ENCODE assay signal across 9 mouse cellular contexts in the genomic region with DNA sequence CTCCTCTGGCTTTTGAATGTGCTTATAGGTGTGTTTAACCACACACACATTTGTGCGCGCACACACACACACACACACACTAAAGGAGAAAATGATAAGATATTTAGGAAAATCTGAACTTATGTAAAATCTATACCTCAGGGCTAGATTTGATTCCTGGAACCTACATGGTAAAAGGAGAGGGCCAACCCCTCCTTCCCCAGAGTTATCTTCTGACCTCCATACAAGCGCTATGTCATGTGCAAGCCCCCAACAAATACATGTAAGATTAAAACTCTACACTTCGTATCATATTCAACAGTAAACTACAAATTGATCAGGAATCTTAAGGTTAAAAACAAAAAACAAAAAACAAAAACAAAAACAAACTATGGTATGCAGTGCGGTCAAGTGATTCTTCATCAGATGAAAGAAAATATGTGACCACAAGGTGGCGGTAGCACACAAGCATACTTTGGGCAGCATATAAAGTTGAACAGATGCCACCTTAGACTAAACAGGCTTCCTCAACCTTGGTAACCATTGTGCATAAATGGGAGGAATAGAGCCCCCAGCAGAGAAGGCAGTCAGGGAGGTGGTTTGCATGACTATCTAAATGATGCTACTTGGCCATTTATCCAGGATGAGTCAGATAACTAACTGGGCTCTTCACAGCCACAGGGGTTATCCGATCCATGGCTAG. TPM values are rescaled to one million over a fixed set of nuclear protein-coding genes. Genes with fewer than 3 reads are reported as not detected.
A peak's percentile ranks its signal among the peaks of the same experiment; 100 is the strongest.
DNase-seq lines count a peak whose midpoint lies in the region; ATAC-seq lines count a peak whose summit lies in the region.
"Had no signal": no experiment of that assay in that cellular context is flagged by ENCODE, and none has a peak within 500 bp of the region (broad histone marks: within the 10 kb centered on the region; RNA-seq: fewer than 3 reads in every experiment).

No protein-coding gene starts in this region.

- 0 out of 2 replicates have a peak, but pooled peaks cover 3% of the 10 kb centered on the region for H3K27me3 ChIP-seq in heart, embryonic 10.5 days (ENCODE audit: insufficient read depth, poor library complexity, severe bottlenecking)
- H3K27me3 ChIP-seq in forebrain, embryonic 14.5 days (replicated peaks; ENCODE audit: control insufficient read depth, insufficient read depth, low read length): no peaks in the 10 kb centered on the region
- 0 out of 2 replicates have a peak, but pooled peaks cover 2% of the 10 kb centered on the region for H3K27me3 ChIP-seq in intestine, embryonic 14.5 days (replicated peaks; ENCODE audit: control insufficient read depth, insufficient read depth, low read length)
- peaks cover 7% of the 10 kb centered on the region for H3K27me3 ChIP-seq in midbrain, embryonic 12.5 days
- H3K27me3 ChIP-seq in splenic B cell, adult 2 months (ENCODE audit: control insufficient read depth, insufficient read depth, low read length, poor library complexity, severe bottlenecking): no peaks in the 10 kb centered on the region; the same call in 1 of the 2 replicates

- WGBS in heart, embryonic 10.5 days: 53% methylated on average over 7 of the region's 7 CpGs
- 58% methylated on average over 7 of the region's 7 CpGs for WGBS in forebrain, embryonic 14.5 days
- WGBS in intestine, embryonic 14.5 days: 59% methylated on average over 7 of the region's 7 CpGs
- WGBS in midbrain, embryonic 12.5 days: 58% methylated on average over 7 of the region's 7 CpGs

- H3K4me3 ChIP-seq in heart, embryonic 10.5 days: no peak overlapping the region
- no peak overlapping the region for H3K4me3 ChIP-seq in forebrain, embryonic 14.5 days (ENCODE audit: low read depth, low read length)
- H3K4me3 ChIP-seq in intestine, embryonic 14.5 days (ENCODE audit: low read depth, low read length): no peak overlapping the region
- H3K4me3 ChIP-seq in midbrain, embryonic 12.5 days: no peak overlapping the region
- H3K4me3 ChIP-seq: myocyte had no signal

- H3K27ac ChIP-seq in heart, embryonic 10.5 days: no peak overlapping the region
- H3K27ac ChIP-seq in forebrain, embryonic 14.5 days (ENCODE audit: low read depth, low read length): no peak overlapping the region
- H3K27ac ChIP-seq in intestine, embryonic 14.5 days (ENCODE audit: low read depth): no peak overlapping the region
- H3K27ac ChIP-seq in midbrain, embryonic 12.5 days (replicated peaks): no peak overlapping the region

- DNase-seq in heart, adult 8-10 months (ENCODE audit: low spot score): peak; percentile 72
- DNase-seq in heart, embryonic 10.5 days (ENCODE audit: low spot score): no peak
- DNase-seq in c-Kit-positive CD71-positive TER-119-negative erythroid progenitor cells, embryonic 14.5 days (ENCODE audit: low read depth): peak; percentile 67
- DNase-seq in forebrain, embryonic 14.5 days (ENCODE audit: low spot score): peak; percentile 86
- peak; percentile 64 for DNase-seq in intestine, embryonic 14.5 days (ENCODE audit: low spot score)
- peak; percentile 59 to 76 for DNase-seq in left cerebral cortex, postnatal 25 days (ENCODE audit: low spot score in 2 of 2)
- DNase-seq in splenic B cell, adult 2 months (ENCODE audit: low read depth, low spot score): peak; percentile 85

- intact Hi-C loops in left cerebral cortex, postnatal 25 days (cut with DNase I): loop anchor here (2.0 to 10.0 kb wide), 4 partner anchors 78 to 378 kb away; partner anchors contain the start of genes Olfm2 and Pin1

- H3K9me3 ChIP-seq in heart, embryonic 10.5 days: peaks cover 25% of the 10 kb centered on the region
- peaks cover 3% of the 10 kb centered on the region; the same call in 1 of the 2 replicates for H3K9me3 ChIP-seq in forebrain, embryonic 14.5 days (replicated peaks; ENCODE audit: control insufficient read depth, low read length)
- H3K9me3 ChIP-seq in intestine, embryonic 14.5 days (ENCODE audit: control insufficient read depth, low read length): peaks cover 5% of the 10 kb centered on the region; the same call in 1 of the 2 replicates
- H3K9me3 ChIP-seq in midbrain, embryonic 12.5 days: peaks cover 10% of the 10 kb centered on the region

- H3K4me2 ChIP-seq in forebrain, embryonic 14.5 days (ENCODE audit: low read length): no peak overlapping the region
- H3K4me2 ChIP-seq in intestine, embryonic 14.5 days (ENCODE audit: low read length): no peak overlapping the region
- H3K4me2 ChIP-seq in midbrain, embryonic 12.5 days (replicated peaks): no peak overlapping the region

- H3K36me3 ChIP-seq in heart, embryonic 10.5 days: peaks cover 33% of the 10 kb centered on the region
- peaks cover 32% of the 10 kb centered on the region for H3K36me3 ChIP-seq in forebrain, embryonic 14.5 days (ENCODE audit: control insufficient read depth, insufficient read depth, low read length)
- H3K36me3 ChIP-seq in intestine, embryonic 14.5 days (ENCODE audit: control insufficient read depth, insufficient read depth, low read length): peaks cover 34% of the 10 kb centered on the region
- H3K36me3 ChIP-seq in midbrain, embryonic 12.5 days: peaks cover 33% of the 10 kb centered on the region
- H3K36me3 ChIP-seq in splenic B cell, adult 2 months (ENCODE audit: control insufficient read depth, insufficient read depth, low read length, poor library complexity, severe bottlenecking): peaks cover 14% of the 10 kb centered on the region

- no peak overlapping the region for H3K9ac ChIP-seq in forebrain, embryonic 14.5 days (ENCODE audit: low read length)
- no peak overlapping the region for H3K9ac ChIP-seq in intestine, embryonic 14.5 days (ENCODE audit: low read length)
- no peak overlapping the region for H3K9ac ChIP-seq in midbrain, embryonic 12.5 days (replicated peaks)

- peak; percentile 75 for ATAC-seq in forebrain, embryonic 14.5 days
- 0 out of 2 replicates have a peak, but pooled peaks have one; percentile 56 for ATAC-seq in intestine, embryonic 14.5 days (replicated peaks; ENCODE audit: low FRiP score, low TSS enrichment, low read depth)
- peak; percentile 58 for ATAC-seq in midbrain, embryonic 12.5 days (ENCODE audit: low FRiP score, low read depth)

- no peaks in the 10 kb centered on the region for H3K4me1 ChIP-seq in heart, embryonic 10.5 days
- H3K4me1 ChIP-seq in forebrain, embryonic 14.5 days (ENCODE audit: control insufficient read depth, insufficient read depth, low read length): no peaks in the 10 kb centered on the region
- H3K4me1 ChIP-seq in intestine, embryonic 14.5 days (replicated peaks; ENCODE audit: control insufficient read depth, insufficient read depth, low read length): no peaks in the 10 kb centered on the region
- H3K4me1 ChIP-seq in midbrain, embryonic 12.5 days: no peaks in the 10 kb centered on the region

RNA-seq across cellular contexts. Expression of gene Zfp26, which starts 6.9 kb away (rescaled TPM):
- total RNA-seq in heart, adult 8-10 months (2022): 1 to 10 TPM; 5.8 to 8.3 (median 6.4) TPM
- 15.5 and 16.9 TPM in 2 replicates for polyA plus RNA-seq in heart, embryonic 10.5 days (2016; fragmentation: Nextera tagmentation; extraction: Ambion mirVana)
- 26.5 and 32.4 TPM in 2 replicates for polyA plus RNA-seq in forebrain, embryonic 14.5 days (2014; fragmentation: Nextera tagmentation; extraction: Ambion mirVana)
- 24.5 and 24.7 TPM in 2 replicates for polyA plus RNA-seq in intestine, embryonic 14.5 days (2014; fragmentation: Nextera tagmentation; extraction: Ambion mirVana)
- 10 to 100 TPM; 23.6 to 25.7 TPM for total RNA-seq in left cerebral cortex, postnatal 25 days (2021)
- polyA plus RNA-seq in midbrain, embryonic 12.5 days (2016; fragmentation: Nextera tagmentation; extraction: Ambion mirVana): 30.3 and 33.7 TPM in 2 replicates

RNA-seq across cellular contexts. Expression of gene Zfp426, which starts 25.6 kb away (rescaled TPM):
- total RNA-seq in heart, adult 8-10 months (2022): 10 to 100 TPM in 2 of 4 experiments, 1 to 10 TPM in 2; 9.3 to 11.2 (median 9.9) TPM
- polyA plus RNA-seq in heart, embryonic 10.5 days (2016; fragmentation: Nextera tagmentation; extraction: Ambion mirVana): 13.9 and 15.7 TPM in 2 replicates
- 40.5 and 41.6 TPM in 2 replicates for polyA plus RNA-seq in forebrain, embryonic 14.5 days (2014; fragmentation: Nextera tagmentation; extraction: Ambion mirVana)
- 18.3 and 24.6 TPM in 2 replicates for polyA plus RNA-seq in intestine, embryonic 14.5 days (2014; fragmentation: Nextera tagmentation; extraction: Ambion mirVana)
- 10 to 100 TPM; 26.8 to 27.6 TPM for total RNA-seq in left cerebral cortex, postnatal 25 days (2021)
- polyA plus RNA-seq in midbrain, embryonic 12.5 days (2016; fragmentation: Nextera tagmentation; extraction: Ambion mirVana): 34.3 and 34.6 TPM in 2 replicates

RNA-seq across cellular contexts. Expression of gene Zfp266, which starts 54.3 kb away (rescaled TPM):
- 10 to 100 TPM; 20.3 to 28.4 (median 21.8) TPM for total RNA-seq in heart, adult 8-10 months (2022)
- 54.9 and 75.9 TPM in 2 replicates for polyA plus RNA-seq in heart, embryonic 10.5 days (2016; fragmentation: Nextera tagmentation; extraction: Ambion mirVana)
- 101 and 120 TPM in 2 replicates for polyA plus RNA-seq in forebrain, embryonic 14.5 days (2014; fragmentation: Nextera tagmentation; extraction: Ambion mirVana)
- 66.7 and 73.6 TPM in 2 replicates for polyA plus RNA-seq in intestine, embryonic 14.5 days (2014; fragmentation: Nextera tagmentation; extraction: Ambion mirVana)
- 10 to 100 TPM; 43.6 to 47.8 TPM for total RNA-seq in left cerebral cortex, postnatal 25 days (2021)
- polyA plus RNA-seq in midbrain, embryonic 12.5 days (2016; fragmentation: Nextera tagmentation; extraction: Ambion mirVana): 166 and 168 TPM in 2 replicates
